16 mouse cellular contexts compared by ENCODE assay signal in genomic region chr9:46004529-46004928, GRCm38 (mm10). TPM values are rescaled to one million over a fixed set of nuclear protein-coding genes. Genes with fewer than 3 reads are reported as not detected.
DNase-seq lines count a peak whose midpoint lies in the region; TF ChIP-seq lines count a peak whose summit lies in the region.
"Had no signal": no experiment of that assay in that cellular context is flagged by ENCODE, and none has a peak within 500 bp of the region (broad histone marks: within the 10 kb centered on the region; RNA-seq: fewer than 3 reads in every experiment).

No protein-coding gene starts in this region.

- no peak overlapping the region for H3K27ac ChIP-seq in heart, embryonic 10.5 days
- H3K27ac ChIP-seq in testis, adult 2 months (ENCODE audit: control insufficient read depth, insufficient read depth, low read depth, low read length): no peak overlapping the region

- TF ChIP-seq CTCF in testis, adult 2 months (IDR thresholded peaks at IDR 0.05; ENCODE audit: control insufficient read depth, insufficient read depth, insufficient replicate concordance, low read depth, low read length): no peak

- peak; percentile 72 for DNase-seq in heart, embryonic 10.5 days (ENCODE audit: low spot score)
- DNase-seq in heart, adult 9 months (ENCODE audit: low spot score in 2 of 2): no peak
- no peak for DNase-seq in testis, postnatal 14 days (ENCODE audit: low spot score)
- DNase-seq: adrenal gland, adult 2 months; adrenal gland, adult 8-10 months; adrenal gland, postnatal 10 days; adrenal gland, postnatal 14 days; adrenal gland, postnatal 25 days; adrenal gland, postnatal 36 days; B cell, adult 2 months; cerebellum, adult 11 months; cerebellum, adult 18-20 months had no signal

- no peak overlapping the region for H3K4me3 ChIP-seq in heart, embryonic 10.5 days
- H3K4me3 ChIP-seq in testis, adult 2 months (ENCODE audit: control insufficient read depth, low read depth, low read length): peak overlapping the region; percentile 20; the same call in 1 of the 2 replicates

- H3K4me1 ChIP-seq in heart, embryonic 10.5 days: 0 out of 2 replicates have a peak, but pooled peaks cover 2% of the 10 kb centered on the region
- peaks cover 2% of the 10 kb centered on the region; the same call in 1 of the 2 replicates for H3K4me1 ChIP-seq in testis, adult 2 months (ENCODE audit: control insufficient read depth, insufficient read depth, low read length)

- no peak for TF ChIP-seq POLR2A in testis, adult 2 months (IDR thresholded peaks at IDR 0.05; ENCODE audit: control insufficient read depth, low read depth, low read length)

- no peaks in the 10 kb centered on the region for H3K27me3 ChIP-seq in heart, embryonic 10.5 days (ENCODE audit: insufficient read depth, poor library complexity, severe bottlenecking)
- H3K27me3 ChIP-seq in testis, adult 2 months (ENCODE audit: control insufficient read depth, insufficient read depth, low read length): no peaks in the 10 kb centered on the region
- H3K27me3 ChIP-seq: CH12.LX, Patski had no signal

- WGBS in heart, embryonic 10.5 days: 63% methylated on average over 3 of the region's 3 CpGs

- H3K36me3 ChIP-seq in heart, embryonic 10.5 days: no peaks in the 10 kb centered on the region
- H3K36me3 ChIP-seq in testis, adult 2 months (ENCODE audit: control insufficient read depth, insufficient read depth, low read length): no peaks in the 10 kb centered on the region
- H3K36me3 ChIP-seq: G1E had no signal

- no peaks in the 10 kb centered on the region for H3K9me3 ChIP-seq in heart, embryonic 10.5 days
- H3K9me3 ChIP-seq: G1E had no signal

RNA-seq across cellular contexts. Expression of gene Pafah1b2, which starts 8.0 kb away (rescaled TPM):
- polyA plus RNA-seq in heart, embryonic 10.5 days (2016; fragmentation: Nextera tagmentation; extraction: Ambion mirVana): 183 and 212 TPM in 2 replicates
- 210 and 246 TPM in 2 replicates for polyA plus RNA-seq in testis, adult 2 months (2012; rRNA removed)

RNA-seq across cellular contexts. Expression of gene Sik3, which starts 8.1 kb away (rescaled TPM):
- polyA plus RNA-seq in heart, embryonic 10.5 days (2016; fragmentation: Nextera tagmentation; extraction: Ambion mirVana): 6.4 and 8.0 TPM in 2 replicates
- 30.1 and 30.4 TPM in 2 replicates for polyA plus RNA-seq in testis, adult 2 months (2012; rRNA removed)

RNA-seq across cellular contexts. Expression of gene Sidt2, which starts 49.5 kb away (rescaled TPM):
- 37.0 and 37.2 TPM in 2 replicates for polyA plus RNA-seq in heart, embryonic 10.5 days (2016; fragmentation: Nextera tagmentation; extraction: Ambion mirVana)
- polyA plus RNA-seq in testis, adult 2 months (2012; rRNA removed): 350 and 414 TPM in 2 replicates
